Mouse (Mus musculus): ENCODE results near the gene Prpf31. TPM values are rescaled to one million over a fixed set of nuclear protein-coding genes. Genes with fewer than 3 reads are reported as not detected.

Gene Prpf31
- polyA plus RNA-seq, 1 experiment = 24.1 TPM

GRCm38 (mm10) chr7:3677342-3677741 lies 47.6 kb downstream of the Prpf31 start, which contains the start of gene Tmc4:
Gene Tmc4 (minus strand): TSS chr7:3677553.
- no peaks in the 10 kb centered on the region for H3K27me3 ChIP-seq (ENCODE audit: control insufficient read depth, insufficient read depth, low read length)
- H3K4me3 ChIP-seq (ENCODE audit: extremely low read depth, insufficient read depth, insufficient read length) = no peak within 1 kb of the TSS
- no peak for DNase-seq (ENCODE audit: low read depth in 1 of 2, low spot score in 2 of 2)
- peaks cover 6% of the 10 kb centered on the region for H3K36me3 ChIP-seq (ENCODE audit: control insufficient read depth, insufficient read depth, low read length)
- H3K4me1 ChIP-seq (ENCODE audit: control insufficient read depth, insufficient read depth, insufficient read length) = no peaks in the 10 kb centered on the region
- TF ChIP-seq CTCF (IDR thresholded peaks at IDR 0.05; ENCODE audit: extremely low read depth, insufficient read depth, insufficient read length, insufficient replicate concordance) = no peak
- no peak for TF ChIP-seq POLR2A (IDR thresholded peaks at IDR 0.05; ENCODE audit: low read depth, low read length)
- no peak within 1 kb of the TSS for H3K27ac ChIP-seq (ENCODE audit: insufficient read depth, low read length)
- 82% methylated on average over 9 of the region's 9 CpGs for WGBS

GRCm38 (mm10) chr7:3683908-3684550 lies 54.2 kb downstream of the Prpf31 start:
- no peak for TF ChIP-seq POLR2A (IDR thresholded peaks at IDR 0.05; ENCODE audit: low read depth, low read length)
- no peak for TF ChIP-seq CTCF (IDR thresholded peaks at IDR 0.05; ENCODE audit: extremely low read depth, insufficient read depth, insufficient read length, insufficient replicate concordance)
- Histone ChIP-seq H3K36me3 (ENCODE audit: control insufficient read depth, insufficient read depth, low read length) (peaks cover 24% of the 10 kb centered on the region), H3K27ac (ENCODE audit: insufficient read depth, low read length) (no peak overlapping the region), H3K4me3 (ENCODE audit: extremely low read depth, insufficient read depth, insufficient read length) (no peak overlapping the region), H3K27me3 (ENCODE audit: control insufficient read depth, insufficient read depth, low read length) (no peaks in the 10 kb centered on the region), H3K4me1 (ENCODE audit: control insufficient read depth, insufficient read depth, insufficient read length) (no peaks in the 10 kb centered on the region)
- DNase-seq (ENCODE audit: low read depth in 1 of 2, low spot score in 2 of 2) = no peak
- 95% methylated on average over 10 of the region's 10 CpGs for WGBS

- TF ChIP-seq CTCF (IDR thresholded peaks at IDR 0.05; ENCODE audit: extremely low read depth, insufficient read depth, insufficient read length, insufficient replicate concordance) (no peak), POLR2A (IDR thresholded peaks at IDR 0.05; ENCODE audit: low read depth, low read length) (no peak)
- Histone ChIP-seq H3K27ac (ENCODE audit: insufficient read depth, low read length) (no peak overlapping the region), H3K27me3 (ENCODE audit: control insufficient read depth, insufficient read depth, low read length) (no peaks in the 10 kb centered on the region), H3K36me3 (ENCODE audit: control insufficient read depth, insufficient read depth, low read length) (peaks cover 24% of the 10 kb centered on the region), H3K4me1 (ENCODE audit: control insufficient read depth, insufficient read depth, insufficient read length) (no peaks in the 10 kb centered on the region), H3K4me3 (ENCODE audit: extremely low read depth, insufficient read depth, insufficient read length) (no peak overlapping the region)
- DNase-seq (ENCODE audit: low read depth in 1 of 2, low spot score in 2 of 2) = no peak
- 95% methylated on average over 8 of the region's 8 CpGs for WGBS
Observed at GRCm38 (mm10) chr7:3684698-3685097, 54.9 kb downstream of the Prpf31 start.

GRCm38 (mm10) chr7:3685400-3686187 lies 55.8 kb downstream of the Prpf31 start:
- H3K4me3 ChIP-seq (ENCODE audit: extremely low read depth, insufficient read depth, insufficient read length) = no peak overlapping the region
- 94% methylated on average over 30 of the region's 31 CpGs for WGBS
- no peak overlapping the region for H3K27ac ChIP-seq (ENCODE audit: insufficient read depth, low read length)
- no peaks in the 10 kb centered on the region for H3K4me1 ChIP-seq (ENCODE audit: control insufficient read depth, insufficient read depth, insufficient read length)
- no peak for DNase-seq (ENCODE audit: low read depth in 1 of 2, low spot score in 2 of 2)
- TF ChIP-seq CTCF (IDR thresholded peaks at IDR 0.05; ENCODE audit: extremely low read depth, insufficient read depth, insufficient read length, insufficient replicate concordance) (no peak), POLR2A (IDR thresholded peaks at IDR 0.05; ENCODE audit: low read depth, low read length) (no peak)
- H3K36me3 ChIP-seq (ENCODE audit: control insufficient read depth, insufficient read depth, low read length) = peaks cover 24% of the 10 kb centered on the region
- no peaks in the 10 kb centered on the region for H3K27me3 ChIP-seq (ENCODE audit: control insufficient read depth, insufficient read depth, low read length)

GRCm38 (mm10) chr7:3691919-3692318 lies 62.1 kb downstream of the Prpf31 start:
- Histone ChIP-seq H3K27me3 (ENCODE audit: control insufficient read depth, insufficient read depth, low read length) (no peaks in the 10 kb centered on the region), H3K4me1 (ENCODE audit: control insufficient read depth, insufficient read depth, insufficient read length) (peaks cover 6% of the 10 kb centered on the region; the same call in 1 of the 2 replicates), H3K27ac (ENCODE audit: insufficient read depth, low read length) (no peak overlapping the region), H3K36me3 (ENCODE audit: control insufficient read depth, insufficient read depth, low read length) (peaks cover 8% of the 10 kb centered on the region), H3K4me3 (ENCODE audit: extremely low read depth, insufficient read depth, insufficient read length) (peak overlapping the region; percentile 72)
- DNase-seq (ENCODE audit: low read depth in 1 of 2, low spot score in 2 of 2) = no peak
- WGBS = 8% methylated on average over 3 of the region's 3 CpGs
- TF ChIP-seq POLR2A (IDR thresholded peaks at IDR 0.05; ENCODE audit: low read depth, low read length) (no peak), CTCF (IDR thresholded peaks at IDR 0.05; ENCODE audit: extremely low read depth, insufficient read depth, insufficient read length, insufficient replicate concordance) (no peak)

Other genes starting within 250 kb of the Prpf31 start
- gene Cacng8, start 239.3 kb upstream of the Prpf31 start, polyA plus RNA-seq (2012; rRNA removed) = 1.8 and 3.0 TPM in 2 replicates
- gene Cacng6, start 205.8 kb upstream of the Prpf31 start, polyA plus RNA-seq (2012; rRNA removed) = 0.11 and 0.15 TPM in 2 replicates
- 0.48 and 0.54 TPM in 2 replicates for gene Tarm1, start 127.4 kb upstream of the Prpf31 start, polyA plus RNA-seq (2012; rRNA removed)
- 0.14 and 0.15 TPM in 2 replicates for gene Oscar, start 13.8 kb upstream of the Prpf31 start, polyA plus RNA-seq (2012; rRNA removed)
- gene Ndufa3, start 12.6 kb upstream of the Prpf31 start, polyA plus RNA-seq (2012; rRNA removed) = 117 and 124 TPM in 2 replicates
- gene Tfpt, start 56 bp upstream of the Prpf31 start, polyA plus RNA-seq (2012; rRNA removed) = 6.8 TPM in 2 replicates
- 94.1 and 111 TPM in 2 replicates for gene Cnot3, start 15.3 kb downstream of the Prpf31 start, polyA plus RNA-seq (2012; rRNA removed)
- gene Leng1, start 35.9 kb downstream of the Prpf31 start, polyA plus RNA-seq (2012; rRNA removed) = 1.8 and 2.3 TPM in 2 replicates
- 7.6 and 8.4 TPM in 2 replicates for gene Tmc4, start 47.6 kb downstream of the Prpf31 start, polyA plus RNA-seq (2012; rRNA removed)
- gene Tsen34, start 62.9 kb downstream of the Prpf31 start, polyA plus RNA-seq (2012; rRNA removed) = 29.2 and 47.1 TPM in 2 replicates
- gene Mboat7, start 63.5 kb downstream of the Prpf31 start, polyA plus RNA-seq (2012; rRNA removed) = 57.0 and 57.2 TPM in 2 replicates
- 1,349 and 2,225 TPM in 2 replicates for gene Rps9, start 74.0 kb downstream of the Prpf31 start, polyA plus RNA-seq (2012; rRNA removed)
- gene Pirb, start 90.4 kb downstream of the Prpf31 start, polyA plus RNA-seq (2012; rRNA removed) = 51.9 and 72.4 TPM in 2 replicates
- gene Gm15448, start 195.7 kb downstream of the Prpf31 start, polyA plus RNA-seq (2012; rRNA removed) = 3.7 and 4.5 TPM in 2 replicates
- 5.0 and 13.3 TPM in 2 replicates for gene Pira2, start 215.1 kb downstream of the Prpf31 start, polyA plus RNA-seq (2012; rRNA removed)